Mouse (Mus musculus): ENCODE results near the gene Spsb1.

GRCm38 (mm10) chr4:149998786-149999509 is 44.1 kb upstream of the Spsb1 start:
- TF ChIP-seq CTCF (IDR thresholded peaks at IDR 0.05; ENCODE audit: control insufficient read depth, insufficient read depth, insufficient read length) (no peak), CEBPB (IDR thresholded peaks at IDR 0.05; ENCODE audit: low read depth) (no peak)
